Mouse (Mus musculus) limb, embryonic 11.5 days (tissue): ENCODE results near the gene Gls2. TPM values are rescaled to one million over a fixed set of nuclear protein-coding genes. Genes with fewer than 3 reads are reported as not detected.

Source experiments
- polyA plus RNA-seq: library from polyadenylated mRNA; unstranded; fragments of >200 nt; fragmentation: Nextera tagmentation; extraction: Ambion mirVana; gene quantifications from 2 replicates; pipeline ENCODE4 v1.2.1, GENCODE M21; 2014

Gene Gls2
- polyA plus RNA-seq, 1 experiment from 2014 or later = 1.6 TPM

Other genes with a start within 250 kb of the Gls2 start
- not detected in 2 replicates for gene Hsd17b6, start 186.8 kb upstream of the Gls2 start, polyA plus RNA-seq
- gene Prim1, start 179.3 kb upstream of the Gls2 start, polyA plus RNA-seq = 111 TPM in 2 replicates
- 1,036 and 1,045 TPM in 2 replicates for gene Naca, start 158.9 kb upstream of the Gls2 start, polyA plus RNA-seq
- 631 and 646 TPM in 2 replicates for gene Ptges3, start 135.5 kb upstream of the Gls2 start, polyA plus RNA-seq
- gene Atp5b, start 111.2 kb upstream of the Gls2 start, polyA plus RNA-seq = 2,292 and 2,394 TPM in 2 replicates
- gene Baz2a, start 102.9 kb upstream of the Gls2 start, polyA plus RNA-seq = 16.7 and 17.1 TPM in 2 replicates
- gene Rbms2, start 14.2 kb upstream of the Gls2 start, polyA plus RNA-seq = 25.2 and 29.8 TPM in 2 replicates
- 32.5 and 33.1 TPM in 2 replicates for gene Spryd4, start 17.4 kb downstream of the Gls2 start, polyA plus RNA-seq
- 0.32 and 0.41 TPM in 2 replicates for gene Mip, start 31.4 kb downstream of the Gls2 start, polyA plus RNA-seq
- gene Timeless, start 37.6 kb downstream of the Gls2 start, polyA plus RNA-seq = 92.9 and 95.6 TPM in 2 replicates
- gene Apon, start 59.6 kb downstream of the Gls2 start, polyA plus RNA-seq = 0.50 and 0.52 TPM in 2 replicates
- not detected in 2 replicates for gene Apof, start 74.2 kb downstream of the Gls2 start, polyA plus RNA-seq
- 12.0 and 14.0 TPM in 2 replicates for gene Stat2, start 76.1 kb downstream of the Gls2 start, polyA plus RNA-seq
- gene Il23a, start 104.3 kb downstream of the Gls2 start, polyA plus RNA-seq = not detected in 2 replicates
- gene Pan2, start 108.9 kb downstream of the Gls2 start, polyA plus RNA-seq = 37.5 and 38.7 TPM in 2 replicates
- 343 and 351 TPM in 2 replicates for gene Cnpy2, start 128.0 kb downstream of the Gls2 start, polyA plus RNA-seq
- gene Cs, start 143.3 kb downstream of the Gls2 start, polyA plus RNA-seq = 231 and 232 TPM in 2 replicates
- gene Coq10a, start 174.5 kb downstream of the Gls2 start, polyA plus RNA-seq = 8.5 and 11.0 TPM in 2 replicates
- gene Ankrd52, start 182.7 kb downstream of the Gls2 start, polyA plus RNA-seq = 12.0 and 12.8 TPM in 2 replicates
- gene Slc39a5, start 206.8 kb downstream of the Gls2 start, polyA plus RNA-seq = 0.07 and 0.20 TPM in 2 replicates
- 89.9 and 91.8 TPM in 2 replicates for gene Nabp2, start 217.0 kb downstream of the Gls2 start, polyA plus RNA-seq
- 34.3 and 34.6 TPM in 2 replicates for gene Rnf41, start 217.2 kb downstream of the Gls2 start, polyA plus RNA-seq